Mouse (Mus musculus): ENCODE data around the gene Telo2.

Telo2 gene

DNA sequence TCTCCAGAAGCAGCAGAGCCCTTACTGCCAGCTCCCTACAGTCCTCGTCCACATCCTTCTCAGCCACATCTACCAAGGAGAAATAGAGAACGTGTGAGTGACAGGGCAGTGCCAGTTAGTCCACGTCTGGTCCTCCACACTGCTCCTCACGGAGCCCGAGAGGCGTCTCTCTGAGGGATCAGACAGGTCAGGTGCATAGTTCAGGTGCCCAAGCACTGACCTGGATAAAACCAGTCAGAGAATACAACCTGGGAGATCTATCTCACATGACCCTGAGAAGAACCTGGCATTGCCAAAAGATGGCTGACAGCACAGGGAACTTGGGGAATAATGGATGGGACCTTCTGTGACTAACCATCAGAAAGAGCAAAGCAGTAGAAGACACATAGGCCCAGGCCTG lies 15.7 kb downstream of the Telo2 start:
- DNase-seq, result peak; percentile 54

DNA sequence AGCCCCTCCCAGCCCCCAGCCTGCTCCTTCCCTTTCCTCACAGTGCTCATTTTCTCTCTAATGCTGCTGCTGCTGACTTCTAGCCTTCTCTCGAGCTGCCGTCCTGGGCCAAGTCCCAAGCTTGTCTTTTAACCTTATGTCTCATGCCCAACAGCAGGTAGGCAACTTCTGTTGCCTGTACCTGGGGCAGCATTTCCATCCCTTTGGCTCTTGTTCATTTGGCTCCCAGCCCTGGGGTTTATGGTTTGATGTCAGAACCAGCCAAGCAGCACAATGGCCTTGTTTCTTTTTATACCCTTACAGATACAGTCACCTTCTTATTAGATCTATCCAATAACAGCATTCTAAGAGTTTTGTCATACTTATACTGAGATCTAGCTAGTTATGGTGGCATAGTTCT lies 19.5 kb downstream of the Telo2 start:
- DNase-seq, result peak; percentile 76

DNA sequence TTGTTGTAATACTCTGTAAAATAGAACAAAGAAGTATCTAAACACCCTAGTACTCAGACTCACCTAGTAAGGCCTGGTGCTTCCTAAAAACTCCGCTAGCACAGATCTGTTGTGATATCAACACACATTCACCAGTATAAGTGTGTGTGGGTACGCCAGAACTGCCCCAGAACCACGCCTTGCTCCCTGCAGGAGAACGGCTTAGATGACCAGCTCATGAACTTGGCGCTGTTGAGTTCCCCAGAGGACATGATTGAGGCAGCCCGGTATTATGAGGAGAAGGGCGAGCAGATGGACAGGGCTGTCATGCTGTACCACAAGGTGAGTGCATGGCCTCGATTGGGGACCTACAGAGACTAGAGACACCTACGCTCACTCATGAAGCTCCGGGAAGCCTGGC lies 25.3 kb downstream of the Telo2 start:
- no peak for DNase-seq

DNA sequence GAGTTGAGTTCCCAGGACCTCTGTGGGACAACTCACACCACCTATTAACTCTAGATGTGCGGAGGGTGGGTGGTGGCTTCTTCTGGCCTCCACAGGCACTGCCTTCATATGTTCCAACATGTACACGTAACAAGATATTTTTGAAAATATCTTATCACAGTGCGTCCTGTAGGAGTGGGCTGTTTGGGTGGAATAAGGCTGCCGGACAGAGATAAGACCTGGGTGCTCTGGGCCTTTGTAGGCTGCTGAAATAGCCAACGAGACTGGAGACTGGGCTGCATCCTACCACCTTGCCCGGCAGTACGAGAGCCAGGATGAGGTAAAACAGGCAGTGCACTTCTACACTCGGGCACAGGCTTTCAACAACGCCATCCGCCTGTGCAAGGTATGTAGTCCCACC lies 26.6 kb downstream of the Telo2 start:
- DNase-seq, result no peak

DNA sequence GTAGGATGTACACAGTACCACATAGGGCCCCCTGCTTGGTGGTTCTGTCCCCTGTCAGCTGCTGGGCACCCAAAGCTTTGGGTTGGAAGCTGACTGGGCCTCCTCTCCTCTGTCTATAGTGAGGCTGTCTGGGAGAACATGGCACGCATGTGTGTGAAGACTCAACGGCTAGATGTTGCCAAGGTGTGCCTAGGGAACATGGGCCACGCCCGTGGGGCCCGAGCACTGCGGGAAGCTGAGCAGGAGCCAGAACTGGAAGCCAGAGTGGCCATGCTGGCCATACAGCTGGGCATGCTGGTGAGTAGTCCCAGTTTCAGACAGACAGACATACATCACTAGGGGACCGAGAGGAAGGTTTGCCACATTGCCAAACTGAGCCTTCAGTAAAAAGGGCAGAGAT lies 29.0 kb downstream of the Telo2 start:
- DNase-seq, result no peak

DNA sequence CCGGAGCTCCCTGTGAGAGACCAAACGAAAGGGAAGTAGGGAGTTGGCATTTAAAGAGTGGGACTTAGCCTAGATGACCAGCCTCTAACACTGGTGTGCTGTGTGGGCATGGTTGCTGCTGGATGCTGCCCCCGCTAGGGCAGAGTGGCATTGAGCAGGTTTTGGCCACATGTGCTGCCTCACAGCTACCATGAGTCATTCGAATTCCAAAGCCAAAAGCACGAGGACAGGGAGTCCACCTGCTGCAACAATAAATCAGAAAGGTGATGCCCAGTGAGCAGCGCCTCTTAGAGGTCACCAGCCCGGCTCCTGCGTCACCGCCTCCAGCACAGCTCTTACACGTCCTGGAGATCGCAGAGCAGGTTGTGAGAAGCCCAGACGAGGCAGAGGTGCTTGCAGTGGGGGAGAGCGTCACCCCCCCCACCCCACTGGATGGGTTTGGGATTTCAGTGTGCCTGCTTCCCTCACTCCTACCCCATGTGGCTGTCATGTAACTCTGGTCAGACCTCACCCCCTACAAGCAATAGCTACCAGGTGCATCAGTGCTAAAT lies 30.9 kb downstream of the Telo2 start:
- no peak for DNase-seq

DNA sequence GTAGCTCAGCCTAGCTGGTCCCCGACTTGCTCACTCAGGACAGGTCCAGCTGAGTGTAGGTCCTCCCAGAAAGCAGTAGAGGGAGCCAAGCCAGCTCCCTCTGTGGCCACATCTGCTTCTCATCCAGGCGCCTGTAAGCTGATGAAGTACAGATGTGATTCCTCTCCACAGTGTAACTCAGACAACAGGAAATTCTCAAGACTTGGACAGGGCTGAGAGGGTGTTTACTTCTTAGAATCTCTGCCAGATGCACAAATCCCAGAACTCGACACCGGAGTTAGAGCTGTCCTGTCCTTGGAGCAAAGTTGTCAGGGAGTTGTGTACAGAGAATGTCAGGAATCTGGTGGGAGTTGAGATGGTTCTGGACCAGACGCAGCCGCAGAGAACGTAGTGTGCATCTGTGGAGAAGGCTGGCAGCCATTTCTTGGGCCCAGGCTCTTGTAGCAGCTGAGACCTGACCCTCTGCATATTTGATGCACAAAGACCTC lies 32.3 kb downstream of the Telo2 start, which contains the start of gene Tmem204:
TSS of gene Tmem204 (minus strand) at position 148 of the 488 bp plus-strand sequence.
- DNase-seq, result peak; percentile 79

DNA sequence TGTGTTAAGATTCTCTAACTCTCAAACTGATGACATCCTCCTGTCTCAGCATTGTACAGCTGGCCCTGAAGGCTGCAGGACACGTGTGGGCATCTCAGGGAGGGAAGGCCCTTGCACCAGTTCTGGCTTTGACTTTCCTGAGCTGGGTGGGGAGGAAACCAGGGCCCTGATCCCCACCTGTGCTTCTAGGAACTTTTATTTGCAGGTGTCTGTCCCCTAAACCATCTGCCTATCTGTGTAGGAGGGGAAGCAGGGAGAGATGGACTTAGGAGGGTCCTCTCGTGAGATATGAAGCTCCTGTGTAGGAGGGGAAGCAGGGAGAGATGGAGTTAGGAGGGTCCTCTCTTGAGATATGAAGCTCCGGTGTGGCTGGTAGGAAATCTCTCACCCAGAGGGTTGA lies 32.9 kb downstream of the Telo2 start:
- DNase-seq, result no peak

DNA sequence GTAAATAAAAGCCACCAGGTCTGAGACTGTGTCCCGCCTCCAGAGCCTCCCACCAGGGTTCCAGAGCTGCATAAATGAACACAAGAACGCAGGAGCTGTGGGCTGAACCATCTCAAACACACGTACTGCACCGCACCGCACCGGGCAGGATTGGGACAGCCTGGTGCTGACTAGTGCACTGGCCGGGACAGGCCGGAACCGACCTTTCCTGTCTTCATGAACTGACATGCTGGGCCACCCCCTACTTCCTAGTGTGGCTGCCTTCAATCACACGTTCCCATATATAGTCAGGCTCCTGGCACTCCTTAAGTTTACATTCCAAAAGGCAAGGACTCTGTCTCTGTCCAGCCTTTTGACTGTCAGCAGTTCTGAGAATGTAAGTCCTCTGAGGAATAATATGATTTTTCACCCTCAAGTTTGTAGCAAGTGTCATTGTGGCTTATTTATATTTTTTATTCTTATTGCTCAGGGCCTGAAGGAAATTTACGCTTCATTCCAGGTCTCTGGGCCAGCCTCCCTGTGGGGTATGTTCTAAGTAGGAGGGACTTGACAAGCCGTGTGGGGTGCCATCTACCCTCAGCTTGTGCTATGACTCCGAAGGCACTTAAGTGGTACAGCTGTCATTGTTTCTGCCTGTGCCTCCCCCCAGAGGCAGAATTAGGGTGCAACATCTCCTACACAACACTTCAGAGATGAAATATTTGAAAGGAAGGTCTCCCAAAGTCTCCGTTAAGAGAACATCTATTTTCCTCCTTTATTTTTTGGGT lies 33.5 kb downstream of the Telo2 start:
- DNase-seq, result peak; percentile 61

DNA sequence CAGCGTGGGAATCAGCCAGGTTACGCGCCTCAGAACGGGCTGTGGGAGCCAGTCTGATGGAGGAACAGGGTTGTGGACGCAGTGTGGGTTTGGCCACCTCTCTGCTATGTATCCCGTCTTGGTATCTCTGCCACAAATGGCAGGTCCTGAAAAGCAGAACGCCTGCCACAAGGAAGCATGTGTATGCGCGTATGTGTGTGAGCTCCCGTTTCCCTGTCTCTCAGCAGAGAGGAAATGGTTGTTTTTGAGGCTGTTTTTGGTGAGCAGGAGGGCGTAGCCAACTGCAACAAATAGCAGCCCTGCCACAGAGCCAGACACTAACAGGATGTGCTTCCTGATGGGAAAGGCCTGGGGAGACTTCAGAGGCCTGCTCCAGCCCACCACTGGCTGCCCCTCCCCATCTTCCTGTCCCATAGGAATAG lies 34.8 kb downstream of the Telo2 start:
- peak; percentile 85 for DNase-seq

DNA sequence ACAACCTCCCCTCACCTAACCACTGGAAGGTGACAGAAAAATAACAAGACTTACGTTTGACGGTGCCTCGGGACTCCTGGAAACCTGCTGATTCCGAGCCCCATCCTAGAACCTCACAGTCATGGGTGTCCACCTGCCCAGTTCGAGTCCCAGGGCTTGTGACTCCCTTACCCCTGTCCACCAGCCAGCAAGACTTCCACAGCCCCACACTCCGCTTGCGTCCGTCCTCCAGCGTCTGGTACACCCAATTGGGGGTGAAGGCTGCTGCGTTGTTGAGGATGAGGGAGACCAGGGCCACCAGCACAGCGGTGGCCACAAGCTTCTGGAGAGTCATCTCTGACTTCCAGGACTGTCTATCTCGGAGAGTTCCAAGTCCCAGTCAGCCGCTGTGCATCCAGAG lies 35.6 kb downstream of the Telo2 start:
- DNase-seq, result no peak

DNA sequence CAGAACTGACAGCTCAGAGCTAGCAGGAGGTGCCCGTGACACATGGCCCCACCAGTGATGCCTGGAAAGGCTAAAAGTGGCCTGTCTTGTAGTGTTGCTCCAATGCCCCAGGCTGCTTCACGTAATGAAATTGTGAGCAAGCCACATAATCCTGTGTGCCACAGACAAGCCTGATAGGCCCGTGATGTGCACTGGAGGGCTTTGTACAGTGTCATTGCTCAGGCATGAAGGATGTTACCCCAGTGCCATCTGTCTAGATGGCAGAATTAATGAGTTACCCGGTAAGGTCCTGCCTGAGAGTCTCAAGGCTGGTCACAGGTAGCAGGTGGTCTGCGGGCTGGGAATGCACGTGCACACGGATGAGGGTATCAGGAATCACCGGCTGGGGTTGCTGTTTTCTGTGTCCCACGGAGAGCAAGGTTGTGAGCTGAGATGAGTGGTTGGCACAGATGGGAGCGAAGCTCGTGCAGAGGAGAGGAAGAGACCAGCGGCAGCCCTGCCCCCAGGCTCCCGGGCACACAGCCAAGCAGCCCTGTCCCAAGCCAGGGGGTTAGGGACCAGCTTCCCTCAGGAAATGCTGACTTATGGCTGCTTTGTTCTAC lies 37.9 kb downstream of the Telo2 start:
- DNase-seq, result peak; percentile 76

DNA sequence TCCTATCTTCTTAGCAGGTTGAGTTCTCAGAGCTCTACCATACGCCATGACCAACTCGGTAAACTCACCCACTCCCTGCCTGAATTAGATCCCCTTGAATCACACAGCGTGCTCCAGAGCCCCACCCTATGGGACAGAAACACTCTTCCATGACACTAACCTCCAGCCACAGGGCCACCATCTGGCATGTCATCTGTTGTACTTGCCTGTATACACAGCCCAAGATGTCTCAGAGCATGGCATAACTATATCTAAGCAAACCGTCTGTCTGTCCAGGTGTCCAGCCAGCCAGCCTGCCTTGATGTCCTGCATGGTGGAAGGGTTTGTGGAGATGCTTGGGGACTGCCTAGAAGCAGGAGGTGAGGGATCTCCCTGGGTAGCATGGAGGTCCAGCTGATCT lies 38.9 kb downstream of the Telo2 start:
- no peak for DNase-seq

DNA sequence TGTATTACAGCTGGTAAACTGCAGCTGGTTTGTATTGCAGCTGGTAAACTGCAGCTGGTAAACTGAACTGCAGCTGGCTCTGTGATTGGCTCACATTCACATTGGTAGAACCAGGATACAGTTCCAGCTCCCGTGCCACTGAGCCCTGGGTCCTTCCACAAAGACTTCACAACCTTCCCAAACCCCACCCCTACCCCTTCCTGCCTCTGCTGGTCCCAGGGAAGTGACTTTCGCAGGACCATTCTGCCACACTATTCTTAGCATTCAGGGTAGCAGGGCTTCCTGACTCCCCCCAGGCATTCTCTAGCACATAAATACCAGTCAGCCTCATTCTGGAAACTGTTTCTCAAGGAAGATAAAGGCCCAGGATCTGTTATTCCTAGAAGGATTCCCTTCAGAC lies 47.1 kb downstream of the Telo2 start:
- DNase-seq, result peak; percentile 38

DNA sequence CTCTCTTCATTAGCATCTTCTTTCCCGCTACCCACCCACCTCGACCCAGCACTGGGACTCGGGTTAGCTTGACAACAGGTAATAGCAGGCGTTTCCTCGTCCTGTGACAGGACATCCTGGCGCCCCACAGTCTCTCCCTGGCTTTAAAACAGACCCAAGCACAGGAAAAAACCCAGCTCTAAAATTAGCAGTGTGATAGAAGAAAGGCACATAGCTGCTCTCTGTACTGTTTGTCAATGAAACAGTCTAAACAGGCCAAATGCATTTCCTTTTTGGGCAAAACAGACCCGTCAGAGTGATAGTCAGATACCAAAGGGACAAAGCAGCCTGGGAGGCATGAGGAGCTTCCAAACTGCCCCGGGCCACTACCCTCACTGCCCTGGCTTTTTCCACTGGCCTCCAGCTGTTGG lies 48.3 kb downstream of the Telo2 start:
- peak; percentile 77 for DNase-seq

DNA sequence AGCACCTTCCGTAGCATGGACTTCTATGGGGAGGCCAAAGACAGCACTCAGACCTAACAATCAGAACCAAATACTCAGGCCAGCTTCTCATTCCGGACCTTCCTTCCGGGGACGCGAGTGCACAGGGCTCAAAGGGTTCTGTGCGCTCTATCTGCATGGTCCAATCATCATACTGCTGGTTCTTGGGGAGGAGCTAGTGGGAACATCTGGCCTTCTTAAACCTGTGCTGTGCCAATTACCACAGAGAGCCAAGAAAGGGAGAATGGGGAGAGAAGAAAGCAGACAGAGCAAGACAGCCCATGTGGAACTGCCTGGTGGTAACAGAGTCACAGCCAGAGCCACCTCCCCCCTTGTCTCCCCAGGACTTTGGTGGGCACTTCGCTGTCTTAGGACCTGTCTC lies 49.2 kb downstream of the Telo2 start:
- DNase-seq, result no peak

DNA sequence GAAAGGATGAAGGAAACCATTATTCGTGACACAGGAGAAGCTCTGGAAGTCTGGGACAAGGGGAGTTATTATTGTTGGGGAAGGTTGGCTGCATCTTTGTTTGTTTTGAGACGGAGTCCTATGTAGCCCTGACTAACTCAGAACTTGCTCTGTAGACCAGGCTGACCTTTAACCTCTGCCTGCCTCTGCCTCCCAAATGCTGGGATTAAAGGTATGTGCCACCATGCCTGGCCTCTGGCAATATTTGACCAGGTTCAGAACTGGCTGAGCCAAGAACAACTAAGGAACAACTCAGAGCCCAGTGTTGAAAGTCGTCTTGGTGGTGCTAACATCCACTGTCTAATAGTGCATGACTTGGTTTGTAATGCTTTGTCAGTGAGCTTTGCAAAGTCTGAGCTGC lies 50.6 kb downstream of the Telo2 start:
- peak; percentile 54 for DNase-seq

DNA sequence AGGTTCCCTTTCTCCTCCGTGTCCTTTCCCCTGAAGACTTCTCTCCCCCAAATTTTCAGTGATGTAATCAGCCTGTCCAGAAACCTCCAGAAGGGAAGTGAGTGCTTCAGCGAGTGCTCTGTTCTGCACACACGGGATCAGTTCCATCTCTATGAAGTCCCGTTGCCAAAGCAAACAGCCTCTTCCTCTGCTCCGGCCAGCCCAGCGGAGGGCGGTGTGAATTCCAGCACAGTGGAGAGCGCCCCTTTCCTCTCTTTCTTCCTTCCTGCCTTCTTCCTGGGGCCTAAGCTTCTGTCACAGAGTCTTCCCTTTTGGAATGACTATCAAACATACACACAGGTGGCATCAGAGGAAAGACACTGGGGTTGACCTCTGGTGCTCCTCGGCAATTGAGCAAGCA lies 51.4 kb downstream of the Telo2 start:
- DNase-seq, result peak; percentile 75

DNA sequence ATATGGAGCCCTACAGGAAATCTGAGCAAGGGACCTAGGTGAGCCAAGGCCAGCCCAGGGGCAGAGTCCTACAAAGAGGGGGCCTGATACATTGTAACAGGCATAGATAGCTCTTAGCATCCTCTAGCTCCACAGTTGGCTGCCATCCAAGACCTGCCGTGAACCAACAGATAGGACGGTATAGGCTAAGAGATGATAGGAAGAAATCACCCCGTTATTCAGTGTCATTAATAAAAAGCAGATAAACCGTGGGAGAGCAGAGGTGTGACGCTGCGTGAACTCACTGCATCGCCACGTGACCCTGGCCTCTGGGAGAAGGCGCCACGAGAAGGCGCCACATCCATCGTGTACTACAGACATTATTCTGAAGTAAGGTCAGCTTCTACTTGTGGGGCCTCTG lies 51.9 kb downstream of the Telo2 start:
- no peak for DNase-seq

DNA sequence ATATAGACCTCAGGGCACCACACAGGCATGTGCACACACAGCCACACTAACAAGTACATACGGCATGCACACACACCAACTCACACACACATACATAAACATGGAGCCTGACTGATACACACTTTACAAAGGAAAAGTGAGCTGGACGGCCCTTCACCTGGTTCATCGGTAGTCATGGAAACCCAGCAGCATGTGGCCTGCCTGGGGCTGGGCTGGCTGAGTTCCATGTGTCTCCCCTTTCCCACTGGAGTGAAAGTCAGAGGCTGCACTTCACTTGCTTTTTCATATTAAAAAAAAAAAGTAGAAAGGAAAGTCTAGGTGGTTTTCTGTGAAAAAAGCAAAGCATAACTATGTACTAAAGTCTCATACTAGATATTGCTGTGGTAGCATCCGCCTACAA lies 52.5 kb downstream of the Telo2 start:
- DNase-seq, result no peak

DNA sequence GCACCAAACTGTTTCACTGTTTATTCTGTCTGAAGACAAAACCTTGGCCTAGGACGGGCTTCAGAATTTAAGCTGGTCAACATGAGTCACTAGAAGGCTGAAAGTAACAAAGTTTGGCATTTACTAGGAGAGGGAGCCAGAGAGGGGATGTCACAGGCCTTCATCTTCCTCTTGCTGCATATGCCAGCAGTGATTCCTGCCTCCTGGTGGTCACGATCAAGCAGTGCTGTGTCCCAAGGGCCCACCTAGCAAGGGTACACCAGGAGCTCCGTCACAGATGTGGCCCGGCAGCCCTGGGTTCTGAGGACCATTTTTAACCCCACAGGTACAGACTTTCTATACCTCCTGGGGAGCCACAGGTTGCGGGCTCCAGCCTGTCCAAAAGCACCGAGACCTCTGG lies 58.7 kb downstream of the Telo2 start:
- DNase-seq, result no peak

DNA sequence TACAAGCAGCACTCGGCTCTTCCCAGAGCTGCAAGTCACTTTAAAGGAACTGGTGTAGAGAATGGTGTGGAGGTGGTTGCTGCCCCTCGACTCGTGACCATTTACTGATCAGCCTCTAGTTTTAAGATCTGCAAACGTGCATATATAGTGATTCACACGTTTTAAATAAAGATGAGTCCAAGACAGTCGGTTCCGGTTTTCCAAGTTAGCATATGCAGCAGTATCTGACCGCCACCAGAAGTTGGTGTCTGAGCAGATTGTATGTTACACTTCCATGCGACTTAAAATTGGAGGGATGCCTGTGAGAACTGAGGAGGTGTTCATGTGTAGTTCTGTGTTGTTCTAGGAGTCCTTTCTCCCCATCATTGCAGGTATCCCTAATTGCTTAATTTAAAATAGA lies 62.5 kb downstream of the Telo2 start:
- no peak for DNase-seq
